Mouse (Mus musculus) forebrain, postnatal 0 days (tissue): ENCODE measurements around the gene Pdyn. TPM values are rescaled to one million over a fixed set of nuclear protein-coding genes. Genes with fewer than 3 reads are reported as not detected.

Source experiments
- ATAC-seq: fragments of 200-750 bp; cut with Nextera tagmentation; 2 replicates; pipeline ENCODE4 v1.8.0; 2017; ENCODE audit warnings: mild to moderate bottlenecking, moderate library complexity
- DNase-seq: peaks from one replicate; pipeline ENCODE4 v3.0.0-alpha.2; 2015
- H3K27ac ChIP-seq: fragments of 300-500 bp; sonication (generic); 2 replicates; pipeline ENCODE4 v1.5.1; 2014; ENCODE audit warnings: low read depth, mild to moderate bottlenecking, antibody characterized with exemption, low read length, moderate library complexity, mixed read lengths
- H3K27me3 ChIP-seq: fragments of 300-500 bp; sonication (generic); 2 replicates; pipeline ENCODE4 v1.6.1; 2014; ENCODE audit warnings: mild to moderate bottlenecking, low read length, mixed read lengths; ENCODE audit not compliant: insufficient read depth
- H3K36me3 ChIP-seq: fragments of 300-500 bp; sonication (generic); 2 replicates; pipeline ENCODE4 v1.6.1; 2014; ENCODE audit warnings: mild to moderate bottlenecking, moderate library complexity; ENCODE audit not compliant: insufficient read depth
- H3K4me1 ChIP-seq: fragments of 300-500 bp; sonication (generic); 2 replicates; pipeline ENCODE4 v1.6.1; 2014; ENCODE audit warnings: antibody characterized with exemption; ENCODE audit not compliant: insufficient read depth
- H3K4me2 ChIP-seq: fragments of 300-500 bp; sonication (generic); 2 replicates; pipeline ENCODE4 v1.6.1; 2014; ENCODE audit warnings: low read depth, mild to moderate bottlenecking, moderate library complexity
- H3K4me3 ChIP-seq: fragments of 300-500 bp; sonication (generic); 2 replicates; pipeline ENCODE4 v1.5.1; 2014; ENCODE audit warnings: low read depth, low read length, mixed read lengths
- H3K9ac ChIP-seq: fragments of 300-500 bp; sonication (generic); 2 replicates; pipeline ENCODE4 v1.6.1; 2014; ENCODE audit warnings: mild to moderate bottlenecking
- H3K9me3 ChIP-seq: fragments of 300-500 bp; sonication (generic); 2 replicates; pipeline ENCODE4 v1.6.1; 2016; ENCODE audit warnings: low read length
- CTCF ChIP-seq: sonication (generic); IDR thresholded peaks from 2 replicates; pipeline ENCODE4 v1.5.1; 2016; ENCODE audit warnings: antibody characterized with exemption, control low read depth, low read depth
- WGBS: fragments of 180-500 bp; shearing (Covaris S2); extraction: QIAGEN DNeasy Blood & Tissue Kit; methylation state at CpG from one replicate; pipeline ENCODE4 v1.1.7; 2014; 5-methylcytosine and 5-hydroxymethylcytosine counted together
- polyA plus RNA-seq: library from polyadenylated mRNA; unstranded; fragments of >200 nt; fragmentation: Nextera tagmentation; extraction: Ambion mirVana; gene quantifications from 2 replicates; pipeline ENCODE4 v1.2.1, GENCODE M21; 2015
- total RNA-seq: library from RNA; depleted of rRNA; stranded (reverse); fragments of >200 nt; gene quantifications from 2 replicates; pipeline ENCODE4 v1.2.3, GENCODE M21; 2014; rRNA removed

The Pdyn gene
- total RNA-seq (6.4 and 6.9 TPM in 2 replicates), polyA plus RNA-seq (12.2 and 18.3 TPM in 2 replicates)

DNA sequence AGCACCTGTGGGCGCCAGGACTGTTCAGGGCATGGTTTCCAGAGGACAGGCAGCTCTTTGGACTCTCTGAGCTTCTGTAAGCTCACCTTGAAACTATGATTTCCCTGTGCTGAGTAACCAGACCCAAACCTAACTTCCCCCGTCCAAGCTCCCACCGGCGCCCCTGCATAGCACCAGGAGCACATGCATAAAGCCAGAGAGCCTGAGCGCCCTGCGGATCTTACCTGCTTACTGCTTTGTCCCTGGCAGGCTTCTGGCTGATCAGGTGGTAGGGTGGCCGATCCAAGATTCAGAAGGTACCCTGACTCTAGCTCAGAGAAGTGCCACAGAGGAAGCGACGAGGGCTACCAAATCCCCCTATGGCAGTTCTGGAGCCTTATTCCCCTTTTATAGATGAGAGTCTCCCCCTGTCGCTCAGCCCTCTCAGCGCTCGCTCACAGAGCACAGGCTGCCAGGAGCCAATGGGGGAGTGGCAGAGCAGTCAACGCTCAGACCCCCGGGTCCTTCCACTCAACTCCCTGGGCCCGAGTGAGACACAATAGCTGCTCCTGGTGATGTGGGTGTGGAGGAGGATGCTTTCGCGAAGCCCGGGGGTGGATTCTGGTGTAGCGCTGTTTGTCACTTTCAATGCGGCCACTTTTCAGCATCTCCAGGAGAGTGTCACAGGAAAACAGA is at the start of gene Pdyn:
Pdyn (minus strand) TSS at position 361 of the 675 bp plus-strand sequence.
- Histone ChIP-seq H3K9me3 (no peaks in the 10 kb centered on the region), H3K27me3 (peaks cover 4% of the 10 kb centered on the region; the same call in 1 of the 2 replicates), H3K4me1 (peaks cover 7% of the 10 kb centered on the region; the same call in 1 of the 2 replicates), H3K36me3 (no peaks in the 10 kb centered on the region), H3K4me3 (peak within 1 kb of the TSS; percentile 32), H3K9ac (peak within 1 kb of the TSS; percentile 39), H3K4me2 (peak within 1 kb of the TSS; percentile 59), H3K27ac (no peak within 1 kb of the TSS)
- 4% methylated on average over 20 of the region's 20 CpGs for WGBS
- peak; percentile 58 for TF ChIP-seq CTCF
- DNase-seq (peak; percentile 70), ATAC-seq (peak; percentile 90)

DNA sequence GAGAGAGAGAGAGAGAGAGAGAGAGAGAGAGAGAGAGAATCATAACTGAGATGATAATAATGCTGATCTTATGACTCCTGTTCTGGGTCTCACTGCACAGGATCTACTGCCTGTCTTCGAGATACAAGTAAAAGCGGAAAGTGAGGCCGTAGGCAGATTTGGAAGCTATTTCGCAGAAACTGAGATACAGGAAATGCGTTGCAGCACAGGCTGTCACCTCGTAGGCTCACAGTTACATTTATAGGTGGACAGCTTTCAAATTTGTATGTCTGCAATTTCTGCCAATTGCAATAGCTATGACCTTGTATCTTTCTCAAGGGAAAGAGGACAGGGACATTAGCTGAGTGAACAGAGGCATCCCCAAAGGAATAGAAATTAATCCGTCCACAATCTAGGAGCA is 42.4 kb upstream of the Pdyn start:
- TF ChIP-seq CTCF = no peak
- WGBS = 91% methylated on average over 7 of the region's 7 CpGs
- no peak for ATAC-seq

DNA sequence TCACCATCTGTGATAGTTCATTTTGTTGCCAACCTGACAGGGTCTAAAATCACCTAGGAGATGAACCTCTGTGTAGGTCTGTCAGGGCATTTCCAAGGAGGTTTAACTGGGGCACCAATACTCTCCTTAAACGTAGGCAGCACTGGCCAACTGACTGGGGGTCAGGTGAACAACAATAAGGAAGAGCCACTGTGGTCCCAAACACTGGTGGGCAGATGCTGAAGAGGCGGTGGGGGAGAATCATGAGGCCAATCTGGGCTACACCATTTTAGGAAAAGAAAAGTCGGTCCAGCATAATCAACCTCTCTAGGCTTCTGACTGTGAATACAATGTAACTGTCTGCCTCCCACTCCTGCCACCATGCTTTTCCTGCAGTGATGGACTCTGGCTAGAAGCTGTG is 40.9 kb upstream of the Pdyn start:
- 75% methylated on average over 3 of the region's 3 CpGs for WGBS
- no peaks in the 10 kb centered on the region for H3K36me3 ChIP-seq
- H3K27ac ChIP-seq = no peak overlapping the region
- DNase-seq (no peak), ATAC-seq (no peak)
- no peak for TF ChIP-seq CTCF
- H3K9ac ChIP-seq = no peak overlapping the region
- H3K4me2 ChIP-seq = no peak overlapping the region
- no peaks in the 10 kb centered on the region for H3K27me3 ChIP-seq
- H3K4me1 ChIP-seq = no peaks in the 10 kb centered on the region
- H3K9me3 ChIP-seq = no peaks in the 10 kb centered on the region
- no peak overlapping the region for H3K4me3 ChIP-seq

More for the DNA sequence above, 42.4 kb upstream of the Pdyn start:
- no peaks in the 10 kb centered on the region for H3K36me3 ChIP-seq
- H3K4me3 ChIP-seq = no peak overlapping the region
- H3K27ac ChIP-seq = no peak overlapping the region
- no peak overlapping the region for H3K9ac ChIP-seq
- H3K9me3 ChIP-seq = no peaks in the 10 kb centered on the region
- no peak overlapping the region for H3K4me2 ChIP-seq
- no peaks in the 10 kb centered on the region for H3K4me1 ChIP-seq
- no peaks in the 10 kb centered on the region for H3K27me3 ChIP-seq
- no peak for DNase-seq

DNA sequence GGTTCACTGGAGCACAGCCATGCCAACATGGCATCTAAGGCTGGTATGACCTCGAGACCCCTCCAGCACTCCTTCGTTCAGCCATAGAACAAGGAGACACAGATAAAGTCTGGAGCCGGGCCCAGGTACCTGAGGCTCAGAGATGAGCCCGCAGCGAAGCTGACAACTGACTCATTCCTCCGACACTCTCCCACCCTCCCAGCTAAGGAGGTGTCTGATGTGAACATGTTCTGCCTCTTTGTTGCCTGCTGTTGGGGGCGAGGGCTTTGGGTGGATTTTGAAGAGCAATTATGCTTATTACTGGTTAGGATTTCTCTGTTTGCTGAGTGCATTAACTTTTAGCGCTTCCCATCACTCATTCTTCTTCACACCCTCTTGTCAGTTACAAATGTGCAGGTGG is 34.4 kb upstream of the Pdyn start:
- no peak overlapping the region for H3K9ac ChIP-seq
- H3K27me3 ChIP-seq = no peaks in the 10 kb centered on the region
- no peak for DNase-seq
- no peak overlapping the region for H3K4me2 ChIP-seq
- H3K27ac ChIP-seq = no peak overlapping the region
- H3K4me1 ChIP-seq = no peaks in the 10 kb centered on the region
- peak; percentile 27; the same call in 1 of the 2 replicates for ATAC-seq
- no peaks in the 10 kb centered on the region for H3K36me3 ChIP-seq
- TF ChIP-seq CTCF = no peak
- no peak overlapping the region for H3K4me3 ChIP-seq
- 76% methylated on average over 8 of the region's 8 CpGs for WGBS
- no peaks in the 10 kb centered on the region for H3K9me3 ChIP-seq

DNA sequence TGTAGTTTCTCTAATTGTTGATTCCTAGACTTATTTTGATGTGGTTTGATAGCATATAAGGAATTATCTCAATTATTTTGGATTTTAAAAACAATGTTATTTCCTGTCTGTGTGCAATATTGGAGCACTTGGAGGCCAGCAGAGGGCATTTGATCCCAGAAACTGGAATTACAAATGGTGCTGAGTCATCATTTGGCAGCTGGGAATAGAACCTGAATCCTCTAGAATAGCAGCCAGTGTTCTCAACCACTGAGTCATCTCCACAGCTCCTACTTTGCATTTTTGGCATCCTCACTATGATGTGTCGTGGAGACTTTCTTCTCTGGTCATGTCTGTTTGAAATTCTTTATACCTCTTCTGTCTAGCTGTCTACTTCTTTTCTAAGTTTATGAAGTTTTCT is 30.0 kb upstream of the Pdyn start:
- 55% methylated on average over 1 of the region's 1 CpGs for WGBS

DNA sequence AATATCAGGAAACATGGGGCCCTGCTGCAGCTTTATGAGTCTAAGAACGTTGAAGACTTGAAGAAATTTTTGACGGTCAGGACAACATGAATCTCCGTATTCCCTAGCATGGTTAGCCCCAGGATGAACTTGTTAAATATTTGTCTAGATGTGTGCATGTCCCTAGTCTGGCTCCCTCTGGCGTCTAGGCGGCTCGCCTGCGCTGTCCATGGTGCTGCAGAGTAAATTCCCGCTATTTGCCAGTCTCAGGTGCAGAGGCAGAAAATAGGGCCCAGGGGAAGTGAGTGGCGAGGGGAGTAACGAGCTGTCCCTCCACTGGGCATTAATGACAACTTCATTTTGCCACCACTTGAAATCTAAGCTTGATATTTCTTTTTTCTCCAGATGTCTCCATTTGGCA is 16.0 kb upstream of the Pdyn start:
- Histone ChIP-seq H3K4me1 (no peaks in the 10 kb centered on the region), H3K27me3 (no peaks in the 10 kb centered on the region), H3K9ac (no peak overlapping the region), H3K4me3 (no peak overlapping the region), H3K9me3 (no peaks in the 10 kb centered on the region), H3K36me3 (no peaks in the 10 kb centered on the region), H3K27ac (no peak overlapping the region), H3K4me2 (no peak overlapping the region)
- no peak; the same call in 1 of the 2 replicates for ATAC-seq
- peak; percentile 69 for TF ChIP-seq CTCF
- no peak for DNase-seq
- WGBS = 18% methylated on average over 10 of the region's 10 CpGs

More for the DNA sequence above, 30.0 kb upstream of the Pdyn start:
- Histone ChIP-seq H3K36me3 (no peaks in the 10 kb centered on the region), H3K4me3 (no peak overlapping the region), H3K4me1 (no peaks in the 10 kb centered on the region), H3K9me3 (no peaks in the 10 kb centered on the region), H3K4me2 (no peak overlapping the region), H3K9ac (no peak overlapping the region), H3K27ac (no peak overlapping the region), H3K27me3 (no peaks in the 10 kb centered on the region)
- no peak for DNase-seq
- TF ChIP-seq CTCF = no peak
- ATAC-seq = no peak

DNA sequence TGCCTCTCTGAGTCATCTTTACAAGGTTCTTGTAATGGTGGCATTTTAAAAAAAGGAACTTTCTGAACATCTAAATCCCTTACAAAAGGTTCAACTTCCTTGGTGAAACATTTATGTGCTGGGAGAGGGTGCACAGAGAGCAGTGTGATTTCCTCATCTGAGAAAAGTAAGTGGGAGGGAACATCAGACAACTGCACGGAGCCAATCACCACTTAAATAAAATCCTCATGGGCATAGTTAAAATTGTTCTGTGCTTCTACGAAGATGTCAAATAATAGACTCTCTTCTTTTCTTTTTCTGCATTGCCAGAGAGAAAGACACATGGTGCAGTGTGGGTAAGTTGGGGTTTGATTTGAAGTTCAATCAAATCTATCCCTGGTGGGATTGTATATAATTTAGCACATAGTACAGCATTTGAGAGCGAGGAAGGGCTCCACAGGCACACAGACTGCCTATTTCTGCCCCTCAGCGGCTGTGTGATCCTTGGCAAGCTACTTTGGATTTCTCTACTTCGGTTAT is 13.4 kb upstream of the Pdyn start:
- TF ChIP-seq CTCF = no peak
- ATAC-seq (peak; percentile 72), DNase-seq (no peak)
- Histone ChIP-seq H3K9ac (no peak overlapping the region), H3K9me3 (no peaks in the 10 kb centered on the region), H3K27ac (no peak overlapping the region; the same call in 1 of the 2 replicates), H3K27me3 (no peaks in the 10 kb centered on the region), H3K36me3 (no peaks in the 10 kb centered on the region), H3K4me2 (no peak overlapping the region), H3K4me1 (no peaks in the 10 kb centered on the region), H3K4me3 (no peak overlapping the region)
- WGBS = 73% methylated on average over 5 of the region's 5 CpGs
